Mouse (Mus musculus) liver, postnatal 0 days (tissue): ENCODE measurements around the gene Arsa.

Experiments
- CTCF ChIP-seq: sonication (generic); IDR thresholded peaks from 2 replicates; pipeline ENCODE4 v1.5.1; 2016; ENCODE audit warnings: antibody characterized with exemption, low read depth
- EP300 ChIP-seq: IDR thresholded peaks from 2 replicates; pipeline ENCODE4 v1.6.1; 2016; ENCODE audit warnings: antibody characterized with exemption, low read depth, mild to moderate bottlenecking

GRCm38 (mm10) chr15:89428821-89429351 is 48.3 kb downstream of the Arsa start:
- TF ChIP-seq CTCF, result no peak
- TF ChIP-seq EP300, result no peak
